Mouse (Mus musculus) cerebral cortex, adult 2 months (tissue): ENCODE data around the gene Sgsm2.

ENCODE experiments used
- WGBS: fragments of 180-500 bp; shearing (Covaris S2); methylation state at CpG from one replicate; pipeline ENCODE4 v1.1.7; 2018; 5-methylcytosine and 5-hydroxymethylcytosine counted together

Sgsm2 gene

GRCm38 (mm10) chr11:74896901-74897677 lies at the start of gene Sgsm2:
Sgsm2 (minus strand) TSS chr11:74897060.
- under 1% methylated on average over 71 of the region's 74 CpGs for WGBS

- WGBS = 69% methylated on average over 3 of the region's 3 CpGs
These were observed 49.5 kb upstream of the Sgsm2 start for GRCm38 (mm10) chr11:74946348-74946747.

- 92% methylated on average over 7 of the region's 7 CpGs for WGBS
These were observed 33.5 kb upstream of the Sgsm2 start for GRCm38 (mm10) chr11:74930391-74930790.

GRCm38 (mm10) chr11:74929111-74929510 lies 32.3 kb upstream of the Sgsm2 start:
- WGBS = 96% methylated on average over 4 of the region's 4 CpGs

- 89% methylated on average over 2 of the region's 2 CpGs for WGBS
These were observed 30.4 kb upstream of the Sgsm2 start for GRCm38 (mm10) chr11:74927236-74927725.

GRCm38 (mm10) chr11:74926388-74927005 lies 29.6 kb upstream of the Sgsm2 start:
- 5% methylated on average over 11 of the region's 11 CpGs for WGBS

GRCm38 (mm10) chr11:74925577-74926387 lies 28.9 kb upstream of the Sgsm2 start, which contains the start of the genes Smg6 and Srr:
Smg6 (plus strand) TSS chr11:74925823.
Srr (minus strand) TSS chr11:74925948.
- under 1% methylated on average over 85 of the region's 88 CpGs for WGBS

GRCm38 (mm10) chr11:74924149-74924548 lies 27.3 kb upstream of the Sgsm2 start:
- 61% methylated on average over 4 of the region's 4 CpGs for WGBS

GRCm38 (mm10) chr11:74919249-74919648 lies 22.4 kb upstream of the Sgsm2 start:
- WGBS = 59% methylated on average over 6 of the region's 6 CpGs

GRCm38 (mm10) chr11:74912492-74912891 lies 15.6 kb upstream of the Sgsm2 start:
- 85% methylated on average over 3 of the region's 3 CpGs for WGBS

- WGBS = 91% methylated on average over 4 of the region's 4 CpGs
These were observed 13.1 kb upstream of the Sgsm2 start for GRCm38 (mm10) chr11:74909978-74910377.

GRCm38 (mm10) chr11:74908618-74909399 lies 11.9 kb upstream of the Sgsm2 start:
- 49% methylated on average over 12 of the region's 12 CpGs for whole genome bisulfite sequencing

- WGBS = 92% methylated on average over 6 of the region's 6 CpGs
These were observed 11.0 kb upstream of the Sgsm2 start for GRCm38 (mm10) chr11:74907850-74908249.

GRCm38 (mm10) chr11:74902416-74902815 lies 5.6 kb upstream of the Sgsm2 start:
- WGBS = 95% methylated on average over 5 of the region's 5 CpGs

- WGBS = 82% methylated on average over 6 of the region's 6 CpGs
These were observed 4.7 kb upstream of the Sgsm2 start for GRCm38 (mm10) chr11:74901555-74901954.

- WGBS = 2% methylated on average over 7 of the region's 7 CpGs
These were observed 1.6 kb upstream of the Sgsm2 start for GRCm38 (mm10) chr11:74898517-74898827.

- under 1% methylated on average over 54 of the region's 54 CpGs for WGBS
These were observed 1.0 kb upstream of the Sgsm2 start, which contains the start of gene Tsr1 for GRCm38 (mm10) chr11:74897678-74898516. Tsr1 (plus strand) TSS chr11:74898071.

- WGBS = 1% methylated on average over 54 of the region's 55 CpGs
These were observed 620 bp downstream of the Sgsm2 start for GRCm38 (mm10) chr11:74895980-74896900.

- 62% methylated on average over 4 of the region's 4 CpGs for WGBS
These were observed 2.2 kb downstream of the Sgsm2 start for GRCm38 (mm10) chr11:74894619-74895018.
